Mouse (Mus musculus) lung, embryonic 15.5 days (tissue): ENCODE measurements at regions not wholly inside any gene's neighbourhood (a gene's known extent, or its start where the extent isn't known, plus 50 kb on each side); places are given as distances from the start of the nearest gene placed in this dataset.
"Not testable (repeated sequence)": the region's sequence is repeated elsewhere in the genome, so short reads cannot be mapped to it uniquely, and the experiment has no call there.

Experiments
- ATAC-seq: fragments of 200-750 bp; cut with Nextera tagmentation; 2 replicates; pipeline ENCODE4 v1.8.0; 2017; ENCODE audit warnings: moderate number of reproducible peaks, borderline replicate concordance; ENCODE audit not compliant: low FRiP score, low TSS enrichment; ENCODE audit errors: extremely low read depth
- H3K27ac ChIP-seq: fragments of 300-500 bp; sonication (generic); 2 replicates; pipeline ENCODE4 v1.5.1; 2015; ENCODE audit warnings: moderate library complexity, mild to moderate bottlenecking, inconsistent platforms
- H3K27me3 ChIP-seq: fragments of 300-500 bp; sonication (generic); 2 replicates; pipeline ENCODE4 v1.6.1; 2015; ENCODE audit warnings: inconsistent platforms
- H3K36me3 ChIP-seq: fragments of 300-500 bp; sonication (generic); 2 replicates; pipeline ENCODE4 v1.6.1; 2015; ENCODE audit warnings: inconsistent platforms
- H3K4me1 ChIP-seq: fragments of 300-500 bp; sonication (generic); 2 replicates; pipeline ENCODE4 v1.6.1; 2015; ENCODE audit warnings: inconsistent platforms
- H3K4me2 ChIP-seq: fragments of 300-500 bp; sonication (generic); 2 replicates; pipeline ENCODE4 v1.6.1; 2015; ENCODE audit warnings: inconsistent platforms, mild to moderate bottlenecking, moderate library complexity
- H3K4me3 ChIP-seq: fragments of 300-500 bp; sonication (generic); 2 replicates; pipeline ENCODE4 v1.5.1; 2015; ENCODE audit warnings: mild to moderate bottlenecking, inconsistent platforms
- H3K9ac ChIP-seq: fragments of 300-500 bp; sonication (generic); 2 replicates; pipeline ENCODE4 v1.6.1; 2015; ENCODE audit warnings: inconsistent platforms
- H3K9me3 ChIP-seq: fragments of 300-500 bp; sonication (generic); 2 replicates; pipeline ENCODE4 v1.6.1; 2016; ENCODE audit warnings: inconsistent platforms
- WGBS: fragments of 180-500 bp; shearing (Covaris S2); methylation state at CpG from one replicate; pipeline ENCODE4 v1.1.7; 2015; 5-methylcytosine and 5-hydroxymethylcytosine counted together

- not testable (repeated sequence) for H3K36me3 ChIP-seq, H3K27me3 ChIP-seq, H3K4me2 ChIP-seq, H3K4me3 ChIP-seq, H3K9me3 ChIP-seq, H3K9ac ChIP-seq
- peaks cover 20% of the 10 kb centered on the region for H3K4me1 ChIP-seq
- 37% methylated on average over 12 of the region's 12 CpGs for WGBS
- H3K27ac ChIP-seq: peak overlapping the region; percentile 95
- ATAC-seq: peak; percentile 62
These were observed 105.0 kb upstream of the Ipo5 start for GRCm38 (mm10) chr14:120805816-120806552.

DNA sequence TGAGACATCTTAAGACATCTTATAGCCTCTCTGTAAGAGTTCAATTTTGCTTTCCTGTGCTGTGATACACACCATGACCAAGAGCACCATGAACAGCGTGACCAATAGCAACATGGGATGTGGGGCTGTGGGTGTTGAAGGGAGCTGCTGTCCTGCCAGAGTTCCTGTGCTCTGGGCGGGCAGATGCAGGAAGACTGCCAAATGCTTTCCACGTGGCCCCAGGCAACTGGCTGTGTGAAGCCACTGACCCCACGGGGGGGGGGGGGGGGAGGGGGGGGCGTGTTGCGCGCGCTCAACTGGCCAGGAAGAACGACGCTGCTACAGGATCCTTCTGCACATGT, 104.5 kb upstream of the Ipo5 start:
- Histone ChIP-seq H3K4me3 (no peak overlapping the region), H3K36me3 (no peaks in the 10 kb centered on the region), H3K4me2 (no peak overlapping the region; the same call in 1 of the 2 replicates), H3K4me1 (peaks cover 20% of the 10 kb centered on the region), H3K27ac (peak overlapping the region; percentile 95), H3K9me3 (no peaks in the 10 kb centered on the region), H3K9ac (no peak overlapping the region), H3K27me3 (no peaks in the 10 kb centered on the region)
- 20% methylated on average over 3 of the region's 10 CpGs for WGBS
- peak; percentile 71 for ATAC-seq

- no peak for ATAC-seq
- Histone ChIP-seq H3K4me2 (no peak overlapping the region), H3K4me1 (peaks cover 13% of the 10 kb centered on the region), H3K4me3 (no peak overlapping the region), H3K36me3 (no peaks in the 10 kb centered on the region), H3K9me3 (no peaks in the 10 kb centered on the region), H3K27ac (no peak overlapping the region), H3K9ac (no peak overlapping the region), H3K27me3 (no peaks in the 10 kb centered on the region)
- whole genome bisulfite sequencing: 76% methylated on average over 6 of the region's 6 CpGs
These were observed 101.7 kb upstream of the Ipo5 start for GRCm38 (mm10) chr14:120809321-120809720.

DNA sequence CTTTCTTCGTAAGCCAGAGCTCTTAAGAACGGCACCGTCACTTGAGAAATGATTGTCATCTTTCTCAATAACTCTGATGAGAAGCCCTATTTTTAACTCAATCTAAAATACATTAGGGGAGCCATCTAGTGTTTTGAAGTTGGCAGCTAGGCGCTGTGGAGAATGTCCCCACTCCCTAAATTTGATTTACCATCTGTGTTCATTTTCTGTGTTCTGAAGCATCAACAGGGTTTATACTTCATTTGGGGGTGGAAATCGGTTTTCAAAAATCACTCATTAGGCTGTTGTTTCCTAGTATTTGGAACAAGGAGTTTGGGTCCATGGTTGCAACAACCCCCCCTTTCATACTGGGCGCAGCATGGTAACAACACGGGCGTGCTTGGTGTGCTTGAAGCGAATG, 97.1 kb upstream of the Ipo5 start:
- no peak for ATAC-seq
- Histone ChIP-seq H3K9me3 (no peaks in the 10 kb centered on the region), H3K9ac (no peak overlapping the region), H3K27me3 (no peaks in the 10 kb centered on the region), H3K4me3 (no peak overlapping the region), H3K27ac (no peak overlapping the region), H3K4me2 (no peak overlapping the region), H3K4me1 (no peaks in the 10 kb centered on the region), H3K36me3 (no peaks in the 10 kb centered on the region)
- WGBS: 74% methylated on average over 9 of the region's 9 CpGs

- H3K27me3 ChIP-seq, ATAC-seq: not testable (repeated sequence)
- WGBS: 70% methylated on average over 3 of the region's 3 CpGs
These were observed 95.9 kb upstream of the Ipo5 start for GRCm38 (mm10) chr14:120815126-120815525.

GRCm38 (mm10) chr14:120816529-120816928, 94.5 kb upstream of the Ipo5 start:
- Histone ChIP-seq H3K4me3 (no peak overlapping the region), H3K4me1 (no peaks in the 10 kb centered on the region), H3K9me3 (no peaks in the 10 kb centered on the region), H3K27ac (no peak overlapping the region), H3K9ac (no peak overlapping the region), H3K36me3 (no peaks in the 10 kb centered on the region), H3K4me2 (no peak overlapping the region), H3K27me3 (no peaks in the 10 kb centered on the region)
- ATAC-seq: no peak
- 87% methylated on average over 2 of the region's 2 CpGs for WGBS

More at GRCm38 (mm10) chr14:120815126-120815525, 95.9 kb upstream of the Ipo5 start:
- not testable (repeated sequence) for H3K9ac ChIP-seq, H3K9me3 ChIP-seq, H3K4me2 ChIP-seq, H3K4me1 ChIP-seq, H3K27ac ChIP-seq, H3K36me3 ChIP-seq, H3K4me3 ChIP-seq

DNA sequence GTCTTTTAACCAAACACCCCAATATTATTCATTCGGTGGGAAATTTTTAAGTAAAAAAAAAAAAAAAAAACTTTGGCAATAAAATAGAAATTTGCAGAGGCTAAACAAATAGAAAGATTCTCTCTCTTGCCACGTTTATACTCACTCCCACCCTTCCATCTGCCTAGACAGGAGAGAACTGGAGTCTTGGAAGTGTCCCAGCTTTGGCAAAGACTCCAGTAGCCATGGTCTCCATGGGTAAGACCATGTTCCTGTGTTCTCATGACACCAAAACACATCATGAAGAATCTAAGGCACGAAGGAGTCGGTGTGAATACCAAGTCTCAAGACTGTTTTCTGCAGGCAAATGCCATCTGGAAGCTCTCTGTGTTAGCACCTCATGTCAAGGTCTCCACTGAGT, 84.8 kb upstream of the Ipo5 start:
- no peaks in the 10 kb centered on the region for H3K9me3 ChIP-seq
- no peak overlapping the region for H3K27ac ChIP-seq
- H3K36me3 ChIP-seq: no peaks in the 10 kb centered on the region
- WGBS: 75% methylated on average over 4 of the region's 4 CpGs
- no peak overlapping the region for H3K4me3 ChIP-seq
- H3K27me3 ChIP-seq: no peaks in the 10 kb centered on the region
- no peak overlapping the region for H3K4me2 ChIP-seq
- H3K4me1 ChIP-seq: peaks cover 8% of the 10 kb centered on the region
- no peak overlapping the region for H3K9ac ChIP-seq
- ATAC-seq: no peak

DNA sequence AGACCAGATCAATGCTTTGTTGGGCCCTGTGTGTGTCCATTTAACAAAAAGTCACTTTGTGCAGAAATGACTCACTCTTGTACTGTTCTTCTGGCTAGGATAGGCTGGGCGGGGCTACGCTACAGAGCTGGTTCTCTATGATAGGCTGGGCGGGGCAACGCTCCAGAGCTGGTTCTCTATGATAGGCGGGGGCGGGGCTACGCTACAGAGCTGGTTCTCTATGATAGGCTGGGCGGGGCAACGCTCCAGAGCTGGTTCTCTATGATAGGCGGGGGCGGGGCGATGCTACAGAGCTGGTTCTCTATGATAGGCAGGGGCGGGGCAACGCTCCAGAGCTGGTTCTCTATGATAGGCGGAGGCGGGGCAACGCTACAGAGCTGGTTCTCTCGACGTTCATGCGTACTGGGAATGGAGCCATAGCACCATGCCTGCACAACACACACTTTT, 80.6 kb upstream of the Ipo5 start:
- not testable (repeated sequence) for H3K9ac ChIP-seq, H3K4me3 ChIP-seq, H3K36me3 ChIP-seq, H3K27me3 ChIP-seq, H3K9me3 ChIP-seq, H3K4me2 ChIP-seq
- ATAC-seq: peak; percentile 47; the same call in 1 of the 2 replicates
- WGBS: 27% methylated on average over 20 of the region's 20 CpGs
- Histone ChIP-seq H3K4me1 (peaks cover 27% of the 10 kb centered on the region), H3K27ac (0 out of 2 replicates have a peak overlapping the region, but pooled peaks have one; percentile 35)

DNA sequence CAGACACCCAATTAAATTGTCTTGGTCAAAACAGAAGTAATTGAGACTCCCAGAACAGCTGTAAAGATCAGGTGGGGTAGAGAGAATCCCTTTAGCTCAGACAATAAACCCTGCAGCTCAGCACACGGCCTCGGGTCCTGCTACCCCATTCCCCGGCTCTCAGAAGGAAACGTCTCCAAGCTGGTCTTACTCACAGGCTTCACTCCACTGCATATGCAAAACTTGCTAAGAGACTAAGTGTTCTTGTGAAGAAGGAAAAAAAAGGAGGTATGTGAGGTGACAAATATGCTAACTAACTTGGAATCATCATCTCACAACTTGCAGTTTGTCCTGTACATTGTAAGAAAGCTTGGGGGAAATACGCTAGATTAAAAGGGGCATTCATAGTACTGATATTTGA, 79.6 kb upstream of the Ipo5 start:
- no peak for ATAC-seq
- Histone ChIP-seq H3K4me3 (no peak overlapping the region), H3K4me2 (peak overlapping the region; percentile 57; the same call in 1 of the 2 replicates), H3K9ac (no peak overlapping the region), H3K9me3 (no peaks in the 10 kb centered on the region), H3K4me1 (peaks cover 27% of the 10 kb centered on the region), H3K27ac (peak overlapping the region; percentile 94), H3K36me3 (no peaks in the 10 kb centered on the region), H3K27me3 (no peaks in the 10 kb centered on the region)
- WGBS: 57% methylated on average over 5 of the region's 5 CpGs

GRCm38 (mm10) chr14:120831847-120832613, 79.0 kb upstream of the Ipo5 start:
- H3K4me3 ChIP-seq: peak overlapping the region; percentile 33
- H3K4me2 ChIP-seq: peak overlapping the region; percentile 57
- no peaks in the 10 kb centered on the region for H3K27me3 ChIP-seq
- peak overlapping the region; percentile 94 for H3K27ac ChIP-seq
- ATAC-seq: peak; percentile 88
- no peaks in the 10 kb centered on the region for H3K9me3 ChIP-seq
- peaks cover 27% of the 10 kb centered on the region for H3K4me1 ChIP-seq
- WGBS: 1% methylated on average over 23 of the region's 23 CpGs
- peak overlapping the region; percentile 33; the same call in 1 of the 2 replicates for H3K9ac ChIP-seq
- H3K36me3 ChIP-seq: no peaks in the 10 kb centered on the region

GRCm38 (mm10) chr14:120834821-120835220, 76.2 kb upstream of the Ipo5 start:
- H3K27ac ChIP-seq: no peak overlapping the region
- no peak overlapping the region for H3K9ac ChIP-seq
- no peaks in the 10 kb centered on the region for H3K36me3 ChIP-seq
- no peak overlapping the region for H3K4me2 ChIP-seq
- no peak for ATAC-seq
- 82% methylated on average over 4 of the region's 4 CpGs for WGBS
- peaks cover 27% of the 10 kb centered on the region for H3K4me1 ChIP-seq
- no peaks in the 10 kb centered on the region for H3K9me3 ChIP-seq
- no peak overlapping the region for H3K4me3 ChIP-seq
- H3K27me3 ChIP-seq: no peaks in the 10 kb centered on the region

GRCm38 (mm10) chr14:120835758-120836157, 75.3 kb upstream of the Ipo5 start:
- no peak overlapping the region for H3K27ac ChIP-seq
- no peak overlapping the region for H3K4me2 ChIP-seq
- peaks cover 20% of the 10 kb centered on the region for H3K4me1 ChIP-seq
- no peak overlapping the region for H3K4me3 ChIP-seq
- 61% methylated on average over 5 of the region's 5 CpGs for WGBS
- no peaks in the 10 kb centered on the region for H3K36me3 ChIP-seq
- H3K9ac ChIP-seq: no peak overlapping the region
- ATAC-seq: no peak
- no peaks in the 10 kb centered on the region for H3K9me3 ChIP-seq
- no peaks in the 10 kb centered on the region for H3K27me3 ChIP-seq
